Mouse (Mus musculus) bone marrow, adult 2 months (tissue): ENCODE data around the gene Bcl2l12.

ENCODE experiments used
- CTCF ChIP-seq: fragments of 200-500 bp; IDR thresholded peaks from 2 replicates; pipeline ENCODE4 v1.5.1; 2011; ENCODE audit warnings: low read length, control low read depth; ENCODE audit not compliant: control insufficient read depth, insufficient read depth
- POLR2A ChIP-seq: fragments of 200-500 bp; IDR thresholded peaks from 2 replicates; pipeline ENCODE4 v1.6.1; 2011; ENCODE audit warnings: low read depth, mild to moderate bottlenecking, control low read depth, low read length, borderline replicate concordance; ENCODE audit not compliant: control insufficient read depth

- no peak for TF ChIP-seq CTCF
- no peak for TF ChIP-seq POLR2A
Observed at GRCm38 (mm10) chr7:44949922-44950321, 48.6 kb downstream of the Bcl2l12 start.
